Mouse (Mus musculus) stomach, postnatal 0 days (tissue): ENCODE measurements around the gene Nfic.

Source experiments
- CTCF ChIP-seq: IDR thresholded peaks from 2 replicates; pipeline ENCODE4 v1.5.1; 2016; ENCODE audit warnings: antibody characterized with exemption, low read depth, mild to moderate bottlenecking, moderate library complexity
- EP300 ChIP-seq: optimal IDR thresholded peaks from 2 replicates; pipeline ENCODE3; 2016; ENCODE audit warnings: antibody characterized with exemption

DNA sequence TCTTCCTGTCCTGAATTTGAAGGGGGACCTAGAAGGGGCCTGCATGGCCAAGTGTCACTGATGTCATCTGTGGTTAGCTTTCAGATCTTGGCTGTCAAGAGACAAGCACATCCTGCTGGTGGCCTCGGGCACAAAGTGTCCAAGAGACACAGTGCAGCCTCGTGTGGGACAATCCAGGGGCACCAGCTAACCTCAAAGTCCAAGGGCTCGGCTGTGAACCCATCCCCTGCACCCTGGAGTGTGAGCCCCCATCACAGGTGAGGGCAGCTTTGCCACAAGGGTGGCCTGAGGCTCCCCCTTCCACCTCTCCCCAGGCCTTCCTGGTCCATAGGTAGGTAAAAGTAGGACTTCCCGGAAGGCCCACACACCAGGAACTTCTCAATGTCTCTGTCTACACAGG is 8.1 kb upstream of the Nfic start:
- TF ChIP-seq EP300 = no peak
- no peak for TF ChIP-seq CTCF
